Mouse (Mus musculus) hindbrain, embryonic 11.5 days (tissue): ENCODE results near the gene Fancc. TPM values are rescaled to one million over a fixed set of nuclear protein-coding genes. Genes with fewer than 3 reads are reported as not detected.
"Not testable (repeated sequence)": the region's sequence is repeated elsewhere in the genome, so short reads cannot be mapped to it uniquely, and the experiment has no call there.

ENCODE experiments used
- ATAC-seq: fragments of 200-750 bp; cut with Nextera tagmentation; 2 replicates; pipeline ENCODE4 v1.8.0; 2017; ENCODE audit warnings: mild to moderate bottlenecking, moderate TSS enrichment, moderate library complexity; ENCODE audit not compliant: low FRiP score
- DNase-seq: peaks from one replicate; pipeline ENCODE4 v3.0.0-alpha.2; 2015; ENCODE audit warnings: low spot score
- H3K27ac ChIP-seq: fragments of 300-500 bp; sonication (generic); 2 replicates; pipeline ENCODE4 v1.5.1; 2014; ENCODE audit warnings: mild to moderate bottlenecking, low read depth, low read length
- H3K27me3 ChIP-seq: fragments of 300-500 bp; sonication (generic); 2 replicates; pipeline ENCODE4 v1.6.1; 2014; ENCODE audit warnings: mild to moderate bottlenecking, low read length, moderate library complexity, mixed read lengths; ENCODE audit not compliant: control insufficient read depth, insufficient read depth
- H3K36me3 ChIP-seq: fragments of 300-500 bp; sonication (generic); 2 replicates; pipeline ENCODE4 v1.6.1; 2014; ENCODE audit warnings: mild to moderate bottlenecking, low read length, moderate library complexity, mixed read lengths; ENCODE audit not compliant: control insufficient read depth, insufficient read depth
- H3K4me1 ChIP-seq: fragments of 300-500 bp; sonication (generic); replicated peaks from 2 replicates; pipeline ENCODE4 v1.6.1; 2014; ENCODE audit warnings: low read length, mixed read lengths; ENCODE audit not compliant: control insufficient read depth, insufficient read depth
- H3K4me2 ChIP-seq: fragments of 300-500 bp; sonication (generic); replicated peaks from 2 replicates; pipeline ENCODE4 v1.6.1; 2014; ENCODE audit warnings: mild to moderate bottlenecking, low read depth, low read length
- H3K4me3 ChIP-seq: fragments of 300-500 bp; sonication (generic); 2 replicates; pipeline ENCODE4 v1.5.1; 2014; ENCODE audit warnings: low read depth, low read length
- H3K9ac ChIP-seq: fragments of 300-500 bp; sonication (generic); 2 replicates; pipeline ENCODE4 v1.6.1; 2014; ENCODE audit warnings: low read depth, low read length
- H3K9me3 ChIP-seq: fragments of 300-500 bp; sonication (generic); 2 replicates; pipeline ENCODE4 v1.6.1; 2016; ENCODE audit warnings: low read length; ENCODE audit not compliant: control insufficient read depth
- WGBS: fragments of 180-500 bp; shearing (Covaris S2); extraction: QIAGEN DNeasy Blood & Tissue Kit; methylation state at CpG from one replicate; pipeline ENCODE4 v1.1.7; 2014; 5-methylcytosine and 5-hydroxymethylcytosine counted together
- polyA plus RNA-seq: library from polyadenylated mRNA; unstranded; fragments of >200 nt; fragmentation: Nextera tagmentation; extraction: Ambion mirVana; gene quantifications from 2 replicates; pipeline ENCODE4 v1.2.1, GENCODE M21; 2014

The Fancc gene
- polyA plus RNA-seq, 1 experiment from 2014 or later: 26.1 TPM

DNA sequence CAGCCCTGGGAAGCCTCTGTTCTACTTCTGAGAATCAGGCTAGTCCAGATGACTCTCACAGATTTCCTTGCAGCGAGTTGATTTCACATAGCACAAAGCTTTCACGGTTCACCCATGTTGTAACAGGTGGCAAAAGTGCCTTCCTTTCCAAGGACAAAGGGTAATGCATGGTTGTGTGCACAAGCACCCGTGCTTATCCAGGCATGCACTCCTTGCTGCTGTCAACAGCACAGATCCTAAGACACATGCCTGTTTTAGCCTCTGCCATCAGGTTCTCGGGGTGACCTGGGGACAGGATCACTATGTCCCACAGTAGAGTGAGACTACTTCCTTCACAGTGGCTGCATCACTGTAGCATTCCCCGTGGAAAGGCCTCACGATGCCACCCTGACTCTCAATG, 181.3 kb downstream of the Fancc start:
- H3K4me1 ChIP-seq: no peaks in the 10 kb centered on the region
- ATAC-seq (no peak), DNase-seq (no peak)
- H3K9me3 ChIP-seq: no peaks in the 10 kb centered on the region
- no peak overlapping the region for H3K4me3 ChIP-seq
- H3K9ac ChIP-seq: no peak overlapping the region
- no peak overlapping the region for H3K27ac ChIP-seq
- no peak overlapping the region for H3K4me2 ChIP-seq
- H3K36me3 ChIP-seq: 0 out of 2 replicates have a peak, but pooled peaks cover 3% of the 10 kb centered on the region
- H3K27me3 ChIP-seq: no peaks in the 10 kb centered on the region
- WGBS: 86% methylated on average over 6 of the region's 6 CpGs

DNA sequence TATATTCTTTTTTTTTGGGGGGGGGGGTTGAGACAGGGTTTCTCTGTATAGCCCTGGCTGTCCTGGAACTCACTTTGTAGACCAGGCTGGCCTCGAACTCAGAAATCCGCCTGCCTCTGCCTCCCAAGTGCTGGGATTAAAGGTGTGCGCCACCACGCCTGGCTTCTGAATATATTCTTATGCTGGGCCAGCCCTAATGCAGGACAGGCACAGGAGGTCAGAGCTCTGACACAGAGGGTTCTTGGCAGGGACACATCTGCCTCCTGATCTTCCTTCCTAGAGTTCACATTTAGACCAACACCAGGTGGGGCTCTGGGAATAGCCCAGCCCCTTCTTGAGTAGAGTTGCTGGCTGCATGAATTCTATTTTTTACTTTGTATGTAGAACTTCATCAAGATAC, 182.0 kb downstream of the Fancc start:
- not testable (repeated sequence) for H3K4me2 ChIP-seq, H3K9ac ChIP-seq, H3K27me3 ChIP-seq, DNase-seq, ATAC-seq, H3K4me1 ChIP-seq, H3K36me3 ChIP-seq, H3K27ac ChIP-seq, H3K9me3 ChIP-seq, H3K4me3 ChIP-seq
- whole genome bisulfite sequencing: 100% methylated on average over 2 of the region's 4 CpGs

DNA sequence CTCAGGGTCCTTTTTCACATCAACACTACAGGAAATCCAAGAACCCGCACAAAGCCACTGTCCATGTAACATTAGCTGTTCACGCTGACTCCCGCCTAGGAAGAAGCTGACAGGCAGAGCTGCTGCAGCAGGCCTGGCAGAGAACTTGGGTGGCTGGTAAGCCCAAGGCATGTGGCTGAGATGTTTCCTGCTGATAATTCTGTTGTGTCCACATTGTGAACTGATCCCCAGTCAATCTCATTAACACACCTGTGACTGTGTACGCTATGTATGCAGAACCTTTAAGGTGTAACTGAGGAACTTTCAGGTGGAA, 182.5 kb downstream of the Fancc start:
- Histone ChIP-seq H3K4me1 (no peaks in the 10 kb centered on the region), H3K4me3 (no peak overlapping the region), H3K9me3 (no peaks in the 10 kb centered on the region), H3K36me3 (0 out of 2 replicates have a peak, but pooled peaks cover 3% of the 10 kb centered on the region), H3K27ac (no peak overlapping the region), H3K27me3 (no peaks in the 10 kb centered on the region), H3K9ac (no peak overlapping the region), H3K4me2 (no peak overlapping the region)
- no peak for ATAC-seq
- 68% methylated on average over 4 of the region's 4 CpGs for WGBS
- DNase-seq: no peak

DNA sequence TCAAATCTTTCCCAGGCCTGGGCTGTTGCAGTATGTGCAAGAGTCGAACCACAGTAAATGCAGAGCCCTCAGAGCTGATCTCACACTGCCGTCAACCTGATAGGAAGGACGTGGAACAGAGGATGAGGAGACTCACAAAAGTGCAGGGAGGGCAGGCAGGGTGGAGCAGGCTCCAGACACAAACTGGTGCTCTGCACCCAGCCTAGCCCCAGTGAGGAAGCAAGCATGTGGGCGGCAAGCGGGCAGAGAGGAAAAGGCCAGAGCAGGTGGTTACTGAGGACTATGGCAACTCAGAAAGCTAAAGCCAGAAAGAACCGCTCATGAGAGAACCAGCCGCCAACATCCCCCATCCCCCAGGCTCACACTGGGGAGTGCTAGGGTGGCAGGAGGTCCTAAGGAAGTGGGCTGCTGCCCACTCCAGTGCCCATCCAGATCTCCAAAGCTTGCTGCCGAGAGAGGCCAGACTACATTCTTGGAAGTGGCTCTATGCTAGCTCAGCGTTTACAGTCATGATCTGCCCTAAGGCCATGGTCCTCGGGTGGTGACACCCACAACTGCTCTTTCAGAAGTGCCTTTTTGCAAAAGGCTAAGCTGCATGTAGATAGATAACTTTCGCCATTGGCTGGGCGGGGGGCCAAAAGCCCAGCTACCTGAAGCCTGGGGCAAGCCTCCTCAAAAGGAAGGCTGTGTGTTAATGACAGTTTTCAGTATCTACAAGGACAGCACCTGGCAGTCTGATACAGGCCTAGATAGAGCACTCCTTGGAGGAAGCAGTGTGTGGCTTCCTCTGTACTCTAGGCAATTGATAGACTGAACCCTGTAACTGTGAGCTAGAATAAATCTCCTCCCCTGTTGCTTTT, 183.1 kb downstream of the Fancc start:
- 86% methylated on average over 12 of the region's 12 CpGs for WGBS
- Histone ChIP-seq H3K9me3 (no peaks in the 10 kb centered on the region), H3K27me3 (no peaks in the 10 kb centered on the region), H3K36me3 (0 out of 2 replicates have a peak, but pooled peaks cover 3% of the 10 kb centered on the region), H3K27ac (no peak overlapping the region), H3K9ac (no peak overlapping the region), H3K4me2 (no peak overlapping the region), H3K4me1 (no peaks in the 10 kb centered on the region), H3K4me3 (no peak overlapping the region)
- ATAC-seq: no peak
- DNase-seq: no peak

DNA sequence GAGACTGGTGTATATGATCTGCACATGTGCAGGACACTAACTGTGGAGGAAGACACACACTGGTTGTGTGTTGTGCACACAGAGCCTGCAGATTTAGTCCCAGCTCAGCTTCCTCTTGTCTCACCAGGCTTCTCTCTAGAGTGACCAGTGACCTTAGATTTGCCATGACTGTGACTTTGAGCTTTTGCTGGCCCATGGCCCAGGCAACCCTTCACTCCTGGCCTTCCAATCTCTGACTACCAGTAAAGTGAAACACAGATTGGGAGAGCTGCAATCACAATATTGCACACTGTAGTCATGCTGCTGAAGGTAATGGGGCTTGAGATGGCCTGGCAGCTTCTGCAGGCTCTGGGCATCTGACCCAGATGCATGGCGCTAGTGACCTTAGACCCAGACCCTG, 183.8 kb downstream of the Fancc start:
- WGBS: 94% methylated on average over 1 of the region's 1 CpGs
- Histone ChIP-seq H3K4me2 (no peak overlapping the region), H3K9me3 (no peaks in the 10 kb centered on the region), H3K27me3 (no peaks in the 10 kb centered on the region), H3K27ac (no peak overlapping the region), H3K4me1 (no peaks in the 10 kb centered on the region), H3K36me3 (0 out of 2 replicates have a peak, but pooled peaks cover 3% of the 10 kb centered on the region), H3K4me3 (no peak overlapping the region), H3K9ac (no peak overlapping the region)
- ATAC-seq: no peak
- DNase-seq: no peak

DNA sequence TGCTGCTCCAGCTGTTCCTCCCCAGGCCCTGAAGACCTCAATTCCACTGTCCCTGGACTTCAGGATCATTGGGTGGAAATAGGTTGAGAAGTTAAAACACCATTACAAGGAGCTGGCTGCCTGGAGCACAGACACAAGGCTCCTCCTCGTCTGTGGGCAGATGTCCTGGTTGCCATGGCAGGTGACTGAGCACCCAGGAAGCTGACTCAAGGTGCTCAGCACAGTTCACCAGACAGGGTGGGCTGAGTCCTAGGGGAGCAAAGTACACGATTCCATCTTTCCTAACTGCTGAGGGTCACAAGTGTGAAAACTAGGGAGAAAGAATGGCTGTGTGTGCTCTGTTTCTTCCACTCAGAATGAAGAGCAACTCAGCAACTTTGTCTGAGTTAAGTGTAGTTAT, 185.9 kb downstream of the Fancc start:
- no peak overlapping the region for H3K4me2 ChIP-seq
- H3K9me3 ChIP-seq: no peaks in the 10 kb centered on the region
- H3K27me3 ChIP-seq: no peaks in the 10 kb centered on the region
- no peaks in the 10 kb centered on the region for H3K4me1 ChIP-seq
- no peaks in the 10 kb centered on the region for H3K36me3 ChIP-seq
- H3K9ac ChIP-seq: no peak overlapping the region
- H3K4me3 ChIP-seq: no peak overlapping the region
- 59% methylated on average over 2 of the region's 2 CpGs for WGBS
- no peak overlapping the region for H3K27ac ChIP-seq
- no peak for DNase-seq
- ATAC-seq: no peak

DNA sequence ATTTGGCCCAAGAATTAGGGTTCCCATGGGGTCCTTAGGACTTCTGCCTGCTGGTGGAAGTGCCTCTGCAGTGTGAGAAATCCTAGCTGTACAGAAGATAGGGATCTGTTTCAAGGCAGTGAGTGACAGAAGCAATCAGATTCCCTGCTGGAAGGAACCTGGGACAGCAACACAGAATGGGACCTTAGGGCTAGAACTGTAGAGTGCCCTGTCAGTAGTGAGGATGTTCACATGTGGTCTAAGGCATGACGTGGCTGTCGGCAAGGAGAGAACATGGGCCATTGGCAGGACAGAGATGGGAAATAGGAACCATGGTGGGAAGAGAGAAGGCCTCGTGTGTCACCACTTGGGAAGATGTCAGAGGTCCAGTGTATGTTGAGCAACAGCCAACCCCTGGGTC, 187.5 kb downstream of the Fancc start:
- WGBS: 79% methylated on average over 3 of the region's 3 CpGs
- peaks cover 7% of the 10 kb centered on the region; the same call in 1 of the 2 replicates for H3K4me1 ChIP-seq
- DNase-seq: no peak
- no peaks in the 10 kb centered on the region for H3K36me3 ChIP-seq
- H3K9me3 ChIP-seq: no peaks in the 10 kb centered on the region
- no peak overlapping the region for H3K4me2 ChIP-seq
- no peak overlapping the region for H3K4me3 ChIP-seq
- H3K27ac ChIP-seq: no peak overlapping the region
- no peak for ATAC-seq
- H3K9ac ChIP-seq: no peak overlapping the region
- H3K27me3 ChIP-seq: no peaks in the 10 kb centered on the region

DNA sequence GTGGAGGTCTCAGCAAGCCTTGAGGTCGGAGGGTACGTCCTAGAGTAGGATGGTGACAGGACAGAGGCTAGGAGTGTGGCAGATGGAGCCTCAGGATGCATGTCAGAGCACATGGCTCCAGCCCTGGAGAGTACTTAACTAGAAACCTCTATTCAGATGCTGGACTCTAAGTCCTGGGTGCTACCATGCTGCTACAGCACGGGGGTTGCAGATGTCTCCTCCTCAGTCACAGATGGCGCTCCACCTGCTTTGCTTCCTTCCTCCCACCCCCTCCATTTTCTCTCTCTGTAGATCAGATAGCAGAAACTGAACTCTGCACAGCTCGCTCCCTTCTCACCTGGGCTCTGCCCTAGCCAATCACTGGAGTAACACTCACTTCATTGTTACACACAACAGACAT, 190.3 kb downstream of the Fancc start:
- Histone ChIP-seq H3K36me3 (0 out of 2 replicates have a peak, but pooled peaks cover 3% of the 10 kb centered on the region), H3K4me3 (no peak overlapping the region), H3K9me3 (no peaks in the 10 kb centered on the region), H3K27ac (no peak overlapping the region), H3K9ac (no peak overlapping the region), H3K27me3 (no peaks in the 10 kb centered on the region), H3K4me1 (peaks cover 7% of the 10 kb centered on the region; the same call in 1 of the 2 replicates), H3K4me2 (no peak overlapping the region)
- 89% methylated on average over 5 of the region's 5 CpGs for WGBS
- ATAC-seq (no peak), DNase-seq (no peak)
